Mouse (Mus musculus): Measurements from ENCODE around the gene Gm28048. TPM values are rescaled to one million over a fixed set of nuclear protein-coding genes. Genes with fewer than 3 reads are reported as not detected.

Gm28048 gene
- polyA plus RNA-seq, 1 experiment from 2014 or later = 15.8 TPM

DNA sequence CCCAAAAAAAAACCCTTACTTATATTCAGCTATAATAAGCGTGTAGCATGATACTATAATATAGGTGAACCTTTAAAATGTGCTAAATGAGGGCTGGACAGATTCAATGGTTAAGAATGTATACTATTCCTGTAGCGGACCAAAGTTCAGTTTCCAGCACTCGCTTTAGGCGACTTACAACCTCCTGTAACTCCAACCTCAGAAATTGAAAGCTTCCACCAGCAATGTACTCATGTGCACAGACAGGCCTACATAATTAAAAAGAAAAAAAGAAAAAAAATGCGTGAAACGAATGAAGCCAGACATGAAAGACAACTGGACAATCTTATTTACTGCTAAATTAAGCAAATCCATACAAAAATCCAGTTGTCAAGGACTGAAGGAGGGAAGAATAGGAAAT lies 956 bp upstream of the Gm28048 start:
- TF ChIP-seq CTCF (IDR thresholded peaks at IDR 0.05; ENCODE audit: low read depth) = no peak

DNA sequence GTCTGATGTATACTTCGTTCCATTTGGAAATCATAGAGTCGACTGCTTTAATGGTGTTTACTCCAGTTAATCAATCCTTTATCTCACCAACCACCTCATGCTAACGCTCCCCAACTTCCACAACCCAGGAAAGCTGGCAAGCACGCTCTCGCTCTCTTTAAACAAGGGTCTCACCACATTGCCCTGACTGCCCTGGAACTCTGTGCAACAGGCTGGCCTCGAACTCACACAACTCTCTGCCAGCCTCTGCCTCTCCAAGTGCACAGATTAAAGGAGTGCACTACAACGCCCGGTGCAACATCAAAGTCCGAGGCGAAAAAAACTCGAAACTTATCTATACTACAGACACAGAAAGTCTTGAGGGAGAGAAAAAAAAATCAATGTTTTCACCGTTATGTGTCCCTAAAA lies 343 bp downstream of the Gm28048 start:
- H3K27me3 ChIP-seq (replicated peaks; ENCODE audit: control insufficient read depth, insufficient read depth, low read length) = no peaks in the 10 kb centered on the region
- H3K36me3 ChIP-seq (ENCODE audit: control insufficient read depth, insufficient read depth) = peaks cover 17% of the 10 kb centered on the region; the same call in 1 of the 2 replicates
- peak overlapping the region; percentile 56 for H3K4me3 ChIP-seq (ENCODE audit: low read depth, low read length)
- H3K27ac ChIP-seq (ENCODE audit: low read depth, low read length) = peak overlapping the region; percentile 89
- ATAC-seq = peak; percentile 59
- WGBS = under 1% methylated on average over 12 of the region's 12 CpGs
- peak overlapping the region; percentile 65 for H3K4me2 ChIP-seq (replicated peaks; ENCODE audit: low read depth)
- no peaks in the 10 kb centered on the region for H3K9me3 ChIP-seq (ENCODE audit: control insufficient read depth)
- no peak for TF ChIP-seq CTCF (IDR thresholded peaks at IDR 0.05; ENCODE audit: low read depth)
- H3K4me1 ChIP-seq (replicated peaks; ENCODE audit: control insufficient read depth, insufficient read depth, low read length) = peaks cover 5% of the 10 kb centered on the region; the same call in 1 of the 2 replicates
- H3K9ac ChIP-seq (ENCODE audit: low read depth, low read length) = peak overlapping the region; percentile 70

More for the DNA sequence above, 956 bp upstream of the Gm28048 start:
- H3K4me3 ChIP-seq (ENCODE audit: low read depth, low read length) = no peak overlapping the region
- no peaks in the 10 kb centered on the region for H3K27me3 ChIP-seq (replicated peaks; ENCODE audit: control insufficient read depth, insufficient read depth, low read length)
- peak overlapping the region; percentile 65; the same call in 1 of the 2 replicates for H3K4me2 ChIP-seq (replicated peaks; ENCODE audit: low read depth)
- peaks cover 6% of the 10 kb centered on the region; the same call in 1 of the 2 replicates for H3K36me3 ChIP-seq (ENCODE audit: control insufficient read depth, insufficient read depth)
- H3K27ac ChIP-seq (ENCODE audit: low read depth, low read length) = peak overlapping the region; percentile 42; the same call in 1 of the 2 replicates
- no peak for ATAC-seq
- WGBS = 68% methylated on average over 6 of the region's 6 CpGs
- H3K4me1 ChIP-seq (replicated peaks; ENCODE audit: control insufficient read depth, insufficient read depth, low read length) = peaks cover 5% of the 10 kb centered on the region; the same call in 1 of the 2 replicates
- no peak overlapping the region for H3K9ac ChIP-seq (ENCODE audit: low read depth, low read length)
- H3K9me3 ChIP-seq (ENCODE audit: control insufficient read depth) = no peaks in the 10 kb centered on the region

DNA sequence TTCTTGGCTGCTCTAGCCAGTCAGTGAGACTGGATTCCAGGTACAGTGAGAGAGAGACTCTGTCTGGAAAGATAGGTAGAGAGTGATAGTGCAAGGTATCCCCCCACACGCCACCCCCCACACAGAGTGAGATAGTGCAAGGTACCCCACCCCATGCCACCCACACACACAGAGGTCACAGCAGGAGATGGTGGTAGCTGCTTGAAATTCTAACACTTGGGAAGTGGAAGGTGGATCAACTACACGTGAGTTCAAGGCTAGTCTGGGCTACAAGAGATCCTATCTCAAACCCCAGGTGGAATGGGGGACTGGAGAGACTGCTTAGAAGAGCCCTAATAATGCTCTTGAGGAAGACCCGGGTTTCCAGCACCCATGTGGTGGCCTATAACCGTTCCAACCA lies 849 bp downstream of the Gm28048 start:
- peaks cover 5% of the 10 kb centered on the region; the same call in 1 of the 2 replicates for H3K4me1 ChIP-seq (replicated peaks; ENCODE audit: control insufficient read depth, insufficient read depth, low read length)
- peak overlapping the region; percentile 70 for H3K9ac ChIP-seq (ENCODE audit: low read depth, low read length)
- peak overlapping the region; percentile 65 for H3K4me2 ChIP-seq (replicated peaks; ENCODE audit: low read depth)
- 32% methylated on average over 4 of the region's 4 CpGs for WGBS
- no peaks in the 10 kb centered on the region for H3K27me3 ChIP-seq (replicated peaks; ENCODE audit: control insufficient read depth, insufficient read depth, low read length)
- peak overlapping the region; percentile 89 for H3K27ac ChIP-seq (ENCODE audit: low read depth, low read length)
- no peaks in the 10 kb centered on the region for H3K9me3 ChIP-seq (ENCODE audit: control insufficient read depth)
- H3K4me3 ChIP-seq (ENCODE audit: low read depth, low read length) = peak overlapping the region; percentile 56
- no peak for ATAC-seq
- peaks cover 18% of the 10 kb centered on the region; the same call in 1 of the 2 replicates for H3K36me3 ChIP-seq (ENCODE audit: control insufficient read depth, insufficient read depth)
- no peak for TF ChIP-seq CTCF (IDR thresholded peaks at IDR 0.05; ENCODE audit: low read depth)

DNA sequence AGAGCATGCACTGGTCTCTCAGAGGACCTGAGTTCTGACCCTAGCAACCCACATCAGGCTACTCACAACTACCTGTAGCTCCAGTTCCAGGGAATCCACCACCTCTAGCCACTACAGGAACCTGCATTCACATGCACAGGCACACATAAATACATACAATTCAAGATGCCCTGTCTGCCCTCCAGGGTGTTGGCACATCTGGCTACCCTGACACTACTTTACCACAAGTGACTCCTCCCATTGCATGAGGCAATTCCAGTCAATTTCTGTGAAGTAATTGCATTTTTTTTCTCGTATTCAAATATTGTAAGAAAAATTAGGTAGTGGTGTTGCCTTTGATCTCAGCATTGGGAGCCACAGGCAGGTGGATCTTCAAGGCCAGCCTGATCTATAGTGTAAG lies 2.7 kb downstream of the Gm28048 start:
- Histone ChIP-seq H3K27ac (ENCODE audit: low read depth, low read length) (no peak overlapping the region), H3K27me3 (replicated peaks; ENCODE audit: control insufficient read depth, insufficient read depth, low read length) (no peaks in the 10 kb centered on the region), H3K9me3 (ENCODE audit: control insufficient read depth) (no peaks in the 10 kb centered on the region), H3K36me3 (ENCODE audit: control insufficient read depth, insufficient read depth) (peaks cover 18% of the 10 kb centered on the region; the same call in 1 of the 2 replicates), H3K4me2 (replicated peaks; ENCODE audit: low read depth) (no peak overlapping the region), H3K4me1 (replicated peaks; ENCODE audit: control insufficient read depth, insufficient read depth, low read length) (peaks cover 5% of the 10 kb centered on the region; the same call in 1 of the 2 replicates), H3K9ac (ENCODE audit: low read depth, low read length) (no peak overlapping the region), H3K4me3 (ENCODE audit: low read depth, low read length) (no peak overlapping the region)
- ATAC-seq = no peak
- TF ChIP-seq CTCF (IDR thresholded peaks at IDR 0.05; ENCODE audit: low read depth) = no peak
- WGBS = 68% methylated on average over 1 of the region's 1 CpGs

DNA sequence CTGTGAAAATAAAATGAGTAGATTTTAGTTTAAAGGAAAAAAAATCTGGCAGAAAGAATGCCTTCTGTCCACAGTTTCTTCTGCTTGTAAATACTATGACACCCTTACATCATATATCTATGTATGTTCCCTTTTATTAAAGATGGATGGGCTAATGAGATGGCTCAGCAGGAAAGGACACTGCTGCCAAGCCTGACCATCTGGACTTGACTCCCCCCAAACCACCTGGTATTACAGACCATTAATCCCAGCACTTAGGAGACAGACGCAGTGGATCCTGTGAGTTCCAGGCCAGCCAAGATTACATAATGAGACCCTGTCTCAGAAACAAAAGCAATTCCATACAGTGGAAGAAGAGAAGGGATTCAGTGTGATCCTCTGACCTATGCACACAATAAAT lies 3.2 kb downstream of the Gm28048 start:
- no peak for ATAC-seq
- H3K4me3 ChIP-seq (ENCODE audit: low read depth, low read length) = no peak overlapping the region
- no peak overlapping the region for H3K27ac ChIP-seq (ENCODE audit: low read depth, low read length)
- no peak for TF ChIP-seq CTCF (IDR thresholded peaks at IDR 0.05; ENCODE audit: low read depth)
- peaks cover 5% of the 10 kb centered on the region; the same call in 1 of the 2 replicates for H3K4me1 ChIP-seq (replicated peaks; ENCODE audit: control insufficient read depth, insufficient read depth, low read length)
- WGBS = 67% methylated on average over 1 of the region's 1 CpGs
- H3K36me3 ChIP-seq (ENCODE audit: control insufficient read depth, insufficient read depth) = peaks cover 18% of the 10 kb centered on the region; the same call in 1 of the 2 replicates
- H3K9me3 ChIP-seq (ENCODE audit: control insufficient read depth) = no peaks in the 10 kb centered on the region
- H3K4me2 ChIP-seq (replicated peaks; ENCODE audit: low read depth) = no peak overlapping the region
- no peak overlapping the region for H3K9ac ChIP-seq (ENCODE audit: low read depth, low read length)
- H3K27me3 ChIP-seq (replicated peaks; ENCODE audit: control insufficient read depth, insufficient read depth, low read length) = no peaks in the 10 kb centered on the region

DNA sequence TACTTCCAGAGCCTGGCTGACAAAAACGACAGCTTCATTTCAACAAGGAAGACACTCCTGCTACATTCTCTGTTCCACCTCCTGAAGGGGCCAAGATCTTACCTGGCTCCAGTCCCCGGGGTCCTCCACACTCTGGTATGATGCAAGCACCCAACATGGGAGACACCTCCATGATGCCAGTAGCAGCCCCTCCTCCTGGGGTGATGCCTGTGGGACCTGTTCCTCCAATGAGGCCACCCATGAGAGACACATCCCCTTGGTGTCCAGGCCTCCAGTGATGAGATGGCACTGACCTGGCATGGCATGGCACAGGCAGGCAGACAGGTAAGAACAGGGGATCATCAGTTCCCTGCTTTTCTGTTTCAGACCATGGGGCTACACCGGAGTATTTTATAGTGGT lies 3.7 kb downstream of the Gm28048 start:
- no peak for TF ChIP-seq CTCF (IDR thresholded peaks at IDR 0.05; ENCODE audit: low read depth)
- H3K9me3 ChIP-seq (ENCODE audit: control insufficient read depth) = no peaks in the 10 kb centered on the region
- H3K4me3 ChIP-seq (ENCODE audit: low read depth, low read length) = no peak overlapping the region
- no peak overlapping the region for H3K4me2 ChIP-seq (replicated peaks; ENCODE audit: low read depth)
- no peak overlapping the region for H3K9ac ChIP-seq (ENCODE audit: low read depth, low read length)
- no peak for ATAC-seq
- H3K27me3 ChIP-seq (replicated peaks; ENCODE audit: control insufficient read depth, insufficient read depth, low read length) = no peaks in the 10 kb centered on the region
- 89% methylated on average over 3 of the region's 3 CpGs for WGBS
- H3K36me3 ChIP-seq (ENCODE audit: control insufficient read depth, insufficient read depth) = peaks cover 18% of the 10 kb centered on the region; the same call in 1 of the 2 replicates
- H3K4me1 ChIP-seq (replicated peaks; ENCODE audit: control insufficient read depth, insufficient read depth, low read length) = peaks cover 5% of the 10 kb centered on the region; the same call in 1 of the 2 replicates
- H3K27ac ChIP-seq (ENCODE audit: low read depth, low read length) = no peak overlapping the region

All from intestine, postnatal 0 days (tissue).